Mouse (Mus musculus): ENCODE measurements around the gene Phlda1.

DNA sequence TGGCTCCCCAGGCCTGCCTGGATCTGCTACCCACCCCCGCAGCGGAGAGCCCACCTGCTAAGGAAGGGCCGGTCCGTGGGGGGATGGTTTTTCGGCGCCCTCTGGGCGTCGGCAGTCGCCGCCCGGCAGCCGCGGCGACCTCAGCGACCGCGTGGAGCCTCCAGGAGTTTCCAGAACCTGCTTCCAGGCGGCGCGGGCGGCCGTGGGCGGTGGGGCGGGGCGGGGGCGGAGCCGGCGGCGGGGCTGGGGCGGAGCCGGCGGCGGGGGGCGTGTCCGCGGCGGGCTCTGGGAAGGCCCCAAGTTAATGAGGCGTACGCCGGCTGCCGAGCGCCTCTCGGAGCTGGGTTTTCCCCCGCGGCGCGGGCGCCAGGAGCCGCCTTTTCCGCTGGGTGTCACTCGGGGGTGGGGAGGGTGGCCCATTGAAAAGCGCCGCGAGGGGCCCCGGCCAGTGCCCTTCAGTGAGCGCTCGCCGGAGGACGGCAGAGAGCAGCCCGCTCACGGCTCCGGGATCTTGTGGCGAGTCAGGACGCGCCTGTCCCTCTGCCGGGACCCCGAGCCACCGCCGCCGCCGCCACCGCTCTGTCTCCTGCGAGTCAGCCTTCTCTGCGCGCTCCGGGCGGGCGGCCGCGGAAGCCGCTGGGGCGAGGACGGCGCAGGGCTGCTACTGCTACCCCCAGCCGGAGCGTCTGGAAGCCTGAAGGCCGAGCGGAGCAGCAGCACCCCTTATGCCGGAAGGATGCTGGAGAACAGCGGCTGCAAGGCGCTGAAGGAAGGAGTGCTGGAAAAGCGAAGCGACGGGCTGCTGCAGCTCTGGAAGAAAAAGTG lies at the start of gene Phlda1:
- TF ChIP-seq USF1 (IDR thresholded peaks at IDR 0.05; ENCODE audit: low read depth), result no peak
- no peak for TF ChIP-seq CEBPB (IDR thresholded peaks at IDR 0.05; ENCODE audit: insufficient read depth, poor library complexity, severe bottlenecking)
- TF ChIP-seq POLR2A (IDR thresholded peaks at IDR 0.05; ENCODE audit: insufficient read length, low read depth), result peak; percentile 85
- no peak for TF ChIP-seq MAX (IDR thresholded peaks at IDR 0.05; ENCODE audit: low read depth)
- no peak for TF ChIP-seq REST (IDR thresholded peaks at IDR 0.05; ENCODE audit: insufficient read depth, insufficient read length)
- TF ChIP-seq TCF12 (IDR thresholded peaks at IDR 0.05; ENCODE audit: insufficient read depth, poor library complexity, severe bottlenecking), result no peak
- TF ChIP-seq POLR2AphosphoS2 (IDR thresholded peaks at IDR 0.05; ENCODE audit: insufficient read length, low read depth), result peak; percentile 88
- no peak for TF ChIP-seq E2F4 (IDR thresholded peaks at IDR 0.05; ENCODE audit: insufficient read depth)
- TF ChIP-seq MYOG (IDR thresholded peaks at IDR 0.05; ENCODE audit: control insufficient read depth in 1 of 3, insufficient read depth in 1 of 3, insufficient read length in 2 of 3, low read depth in 2 of 3), result peak in 2 of 3 experiments; percentile 20 to 60
- no peak for TF ChIP-seq SRF (IDR thresholded peaks at IDR 0.05; ENCODE audit: control insufficient read depth, insufficient read length, low read depth)

Measured in myocyte (in vitro differentiated cells).